Mouse (Mus musculus): Measurements from ENCODE around the gene Erbb2. TPM values are rescaled to one million over a fixed set of nuclear protein-coding genes. Genes with fewer than 3 reads are reported as not detected.

The Erbb2 gene
- polyA plus RNA-seq, 1 experiment = 12.4 TPM

DNA sequence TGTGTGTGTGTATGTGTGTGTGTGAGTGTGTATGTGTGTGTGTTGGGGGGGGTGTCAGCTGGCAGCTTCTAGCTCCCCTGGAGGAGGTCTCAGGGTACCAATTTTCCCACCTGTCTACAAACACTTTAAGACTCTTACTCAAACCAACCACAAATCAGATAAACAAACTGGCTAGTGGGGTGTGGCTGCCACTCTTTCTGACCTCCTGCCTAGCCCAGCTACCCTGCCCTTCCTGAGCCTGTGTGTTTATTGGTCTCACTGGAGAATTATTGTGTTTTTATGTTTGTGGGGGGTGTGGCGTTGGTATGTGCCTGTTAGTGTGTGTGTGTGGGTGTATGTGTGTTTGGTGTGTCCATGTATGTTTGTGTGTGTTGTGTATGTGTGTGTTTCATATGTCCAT lies 4.8 kb downstream of the Erbb2 start:
- H3K27ac ChIP-seq (ENCODE audit: insufficient read depth, low read length) = no peak overlapping the region
- no peaks in the 10 kb centered on the region for H3K27me3 ChIP-seq (ENCODE audit: control insufficient read depth, insufficient read depth, low read length, poor library complexity, severe bottlenecking)
- H3K9ac ChIP-seq (ENCODE audit: low read depth, poor library complexity, severe bottlenecking) = no peak overlapping the region
- no peaks in the 10 kb centered on the region for H3K9me3 ChIP-seq (replicated peaks; ENCODE audit: control insufficient read depth, insufficient read depth, low read length, poor library complexity, severe bottlenecking)
- H3K4me3 ChIP-seq (ENCODE audit: low read depth, low read length) = no peak overlapping the region
- TF ChIP-seq EP300 (IDR thresholded peaks at IDR 0.05; ENCODE audit: insufficient read depth, low read depth, low read length) (no peak), CTCF (IDR thresholded peaks at IDR 0.05; ENCODE audit: low read depth, low read length) (no peak), POLR2A (IDR thresholded peaks at IDR 0.05; ENCODE audit: insufficient read depth, low read length) (no peak)
- H3K36me3 ChIP-seq (ENCODE audit: control insufficient read depth, insufficient read depth, low read length, poor library complexity, severe bottlenecking) = no peaks in the 10 kb centered on the region
- H3K4me1 ChIP-seq (ENCODE audit: control insufficient read depth, insufficient read depth, low read length) = peaks cover 5% of the 10 kb centered on the region

DNA sequence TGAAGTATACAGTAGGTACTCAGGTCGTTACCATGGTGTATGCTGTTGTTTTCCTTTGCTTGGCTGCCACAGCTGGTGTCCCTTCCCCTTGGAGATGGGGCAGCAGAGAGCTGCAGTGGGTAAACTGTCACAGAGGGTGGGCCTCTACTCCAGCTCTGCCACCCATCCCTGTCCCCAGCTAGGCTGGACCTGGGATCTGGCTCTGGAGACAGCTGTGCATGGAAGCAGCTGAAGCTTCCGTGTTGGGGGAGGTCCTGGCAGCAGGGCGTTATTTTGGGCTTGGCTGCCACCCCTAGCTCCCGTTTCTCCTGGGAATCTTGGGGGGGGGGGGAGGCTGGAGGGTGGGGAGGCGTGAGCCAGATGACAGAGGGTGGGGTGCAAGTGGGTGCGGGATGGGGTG lies 6.0 kb downstream of the Erbb2 start:
- H3K27me3 ChIP-seq (ENCODE audit: control insufficient read depth, insufficient read depth, low read length, poor library complexity, severe bottlenecking) = no peaks in the 10 kb centered on the region
- TF ChIP-seq CTCF (IDR thresholded peaks at IDR 0.05; ENCODE audit: low read depth, low read length) (no peak), EP300 (IDR thresholded peaks at IDR 0.05; ENCODE audit: insufficient read depth, low read depth, low read length) (no peak), POLR2A (IDR thresholded peaks at IDR 0.05; ENCODE audit: insufficient read depth, low read length) (no peak)
- H3K4me3 ChIP-seq (ENCODE audit: low read depth, low read length) = no peak overlapping the region
- no peaks in the 10 kb centered on the region for H3K36me3 ChIP-seq (ENCODE audit: control insufficient read depth, insufficient read depth, low read length, poor library complexity, severe bottlenecking)
- H3K27ac ChIP-seq (ENCODE audit: insufficient read depth, low read length) = no peak overlapping the region
- no peak overlapping the region for H3K9ac ChIP-seq (ENCODE audit: low read depth, poor library complexity, severe bottlenecking)
- H3K9me3 ChIP-seq (replicated peaks; ENCODE audit: control insufficient read depth, insufficient read depth, low read length, poor library complexity, severe bottlenecking) = no peaks in the 10 kb centered on the region
- H3K4me1 ChIP-seq (ENCODE audit: control insufficient read depth, insufficient read depth, low read length) = peaks cover 5% of the 10 kb centered on the region

DNA sequence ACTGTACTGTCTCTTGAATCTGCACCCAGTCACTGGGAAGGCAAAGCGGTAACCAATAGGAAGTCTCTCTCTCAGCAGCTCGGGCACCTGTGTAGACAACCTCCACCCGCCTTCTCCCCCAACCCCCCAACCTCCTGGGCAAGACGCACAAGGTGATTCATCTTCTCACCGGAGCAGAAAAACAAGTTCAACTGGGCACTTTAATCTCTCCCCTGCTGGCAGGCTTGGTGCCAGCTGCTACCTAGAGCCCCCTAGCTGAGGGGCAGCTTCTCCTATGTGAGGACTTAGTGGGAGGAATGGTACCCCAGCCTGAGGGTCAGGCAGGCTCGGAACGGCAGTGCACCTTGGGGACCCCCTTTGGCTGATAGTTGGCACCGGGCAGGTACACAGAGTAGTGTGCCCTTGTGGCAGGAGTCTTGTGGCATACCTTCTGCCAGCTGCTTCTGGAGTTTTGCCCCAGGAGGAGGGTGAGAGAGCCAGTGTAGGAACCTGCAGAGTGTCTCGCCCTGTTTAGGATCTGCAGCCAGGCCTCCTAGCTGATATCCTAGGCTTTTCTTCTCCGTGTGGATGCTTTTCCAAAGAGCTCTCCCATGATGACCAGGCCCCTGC lies 6.8 kb downstream of the Erbb2 start:
- Histone ChIP-seq H3K36me3 (ENCODE audit: control insufficient read depth, insufficient read depth, low read length, poor library complexity, severe bottlenecking) (no peaks in the 10 kb centered on the region), H3K27me3 (ENCODE audit: control insufficient read depth, insufficient read depth, low read length, poor library complexity, severe bottlenecking) (no peaks in the 10 kb centered on the region), H3K9me3 (replicated peaks; ENCODE audit: control insufficient read depth, insufficient read depth, low read length, poor library complexity, severe bottlenecking) (no peaks in the 10 kb centered on the region), H3K27ac (ENCODE audit: insufficient read depth, low read length) (no peak overlapping the region), H3K4me3 (ENCODE audit: low read depth, low read length) (no peak overlapping the region), H3K9ac (ENCODE audit: low read depth, poor library complexity, severe bottlenecking) (no peak overlapping the region), H3K4me1 (ENCODE audit: control insufficient read depth, insufficient read depth, low read length) (peaks cover 2% of the 10 kb centered on the region)
- TF ChIP-seq POLR2A (IDR thresholded peaks at IDR 0.05; ENCODE audit: insufficient read depth, low read length) (no peak), CTCF (IDR thresholded peaks at IDR 0.05; ENCODE audit: low read depth, low read length) (no peak), EP300 (IDR thresholded peaks at IDR 0.05; ENCODE audit: insufficient read depth, low read depth, low read length) (no peak)

DNA sequence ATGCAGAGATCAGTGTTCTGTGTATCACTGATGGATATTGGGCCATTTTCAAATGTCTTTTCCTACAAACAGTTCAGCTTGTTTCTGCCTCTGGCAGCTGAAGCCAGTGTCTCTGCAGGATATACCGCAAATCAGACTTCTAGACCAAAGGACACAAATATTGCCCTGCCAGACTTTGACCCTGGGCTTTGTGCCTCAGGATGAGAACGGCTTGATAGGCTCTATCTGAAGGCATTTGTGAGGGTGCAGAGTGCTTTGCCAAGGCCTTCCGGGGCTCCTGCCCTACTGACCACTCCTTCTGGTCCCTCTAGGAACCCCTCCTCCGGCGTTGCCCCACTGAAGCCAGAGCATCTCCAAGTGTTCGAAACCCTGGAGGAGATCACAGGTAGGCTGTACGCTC lies 14.3 kb downstream of the Erbb2 start:
- Histone ChIP-seq H3K36me3 (ENCODE audit: control insufficient read depth, insufficient read depth, low read length, poor library complexity, severe bottlenecking) (0 out of 2 replicates have a peak, but pooled peaks cover 2% of the 10 kb centered on the region), H3K9ac (ENCODE audit: low read depth, poor library complexity, severe bottlenecking) (no peak overlapping the region)

DNA sequence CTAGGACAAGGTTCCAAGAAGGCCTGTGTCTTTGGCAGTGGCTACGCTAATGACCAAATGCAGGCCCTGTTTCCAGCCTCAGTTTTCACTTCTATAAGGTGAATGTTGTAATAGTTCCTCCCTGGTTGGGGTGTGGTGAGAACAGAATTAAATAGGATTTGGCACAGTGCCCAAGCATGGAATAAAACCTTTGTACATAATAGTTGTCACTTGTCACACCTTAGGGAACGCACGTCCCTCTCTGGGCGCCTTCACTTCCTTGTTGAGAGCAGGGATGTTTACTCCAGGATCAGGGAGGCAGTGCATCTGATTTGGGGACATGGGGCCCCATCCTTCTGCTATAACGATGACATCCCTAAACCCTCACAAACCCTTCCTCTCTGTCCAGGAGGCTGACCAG lies 16.2 kb downstream of the Erbb2 start:
- Histone ChIP-seq H3K27ac (ENCODE audit: insufficient read depth, low read length) (no peak overlapping the region), H3K36me3 (ENCODE audit: control insufficient read depth, insufficient read depth, low read length, poor library complexity, severe bottlenecking) (0 out of 2 replicates have a peak, but pooled peaks cover 2% of the 10 kb centered on the region), H3K27me3 (ENCODE audit: control insufficient read depth, insufficient read depth, low read length, poor library complexity, severe bottlenecking) (no peaks in the 10 kb centered on the region), H3K4me3 (ENCODE audit: low read depth, low read length) (no peak overlapping the region), H3K9ac (ENCODE audit: low read depth, poor library complexity, severe bottlenecking) (no peak overlapping the region), H3K9me3 (replicated peaks; ENCODE audit: control insufficient read depth, insufficient read depth, low read length, poor library complexity, severe bottlenecking) (no peaks in the 10 kb centered on the region), H3K4me1 (ENCODE audit: control insufficient read depth, insufficient read depth, low read length) (no peaks in the 10 kb centered on the region)
- TF ChIP-seq EP300 (IDR thresholded peaks at IDR 0.05; ENCODE audit: insufficient read depth, low read depth, low read length) (no peak), POLR2A (IDR thresholded peaks at IDR 0.05; ENCODE audit: insufficient read depth, low read length) (no peak), CTCF (IDR thresholded peaks at IDR 0.05; ENCODE audit: low read depth, low read length) (no peak)

More for the DNA sequence above, 14.3 kb downstream of the Erbb2 start:
- Histone ChIP-seq H3K27ac (ENCODE audit: insufficient read depth, low read length) (no peak overlapping the region), H3K4me1 (ENCODE audit: control insufficient read depth, insufficient read depth, low read length) (no peaks in the 10 kb centered on the region), H3K9me3 (replicated peaks; ENCODE audit: control insufficient read depth, insufficient read depth, low read length, poor library complexity, severe bottlenecking) (no peaks in the 10 kb centered on the region), H3K4me3 (ENCODE audit: low read depth, low read length) (no peak overlapping the region), H3K27me3 (ENCODE audit: control insufficient read depth, insufficient read depth, low read length, poor library complexity, severe bottlenecking) (no peaks in the 10 kb centered on the region)
- TF ChIP-seq CTCF (IDR thresholded peaks at IDR 0.05; ENCODE audit: low read depth, low read length) (no peak), EP300 (IDR thresholded peaks at IDR 0.05; ENCODE audit: insufficient read depth, low read depth, low read length) (no peak), POLR2A (IDR thresholded peaks at IDR 0.05; ENCODE audit: insufficient read depth, low read length) (no peak)

DNA sequence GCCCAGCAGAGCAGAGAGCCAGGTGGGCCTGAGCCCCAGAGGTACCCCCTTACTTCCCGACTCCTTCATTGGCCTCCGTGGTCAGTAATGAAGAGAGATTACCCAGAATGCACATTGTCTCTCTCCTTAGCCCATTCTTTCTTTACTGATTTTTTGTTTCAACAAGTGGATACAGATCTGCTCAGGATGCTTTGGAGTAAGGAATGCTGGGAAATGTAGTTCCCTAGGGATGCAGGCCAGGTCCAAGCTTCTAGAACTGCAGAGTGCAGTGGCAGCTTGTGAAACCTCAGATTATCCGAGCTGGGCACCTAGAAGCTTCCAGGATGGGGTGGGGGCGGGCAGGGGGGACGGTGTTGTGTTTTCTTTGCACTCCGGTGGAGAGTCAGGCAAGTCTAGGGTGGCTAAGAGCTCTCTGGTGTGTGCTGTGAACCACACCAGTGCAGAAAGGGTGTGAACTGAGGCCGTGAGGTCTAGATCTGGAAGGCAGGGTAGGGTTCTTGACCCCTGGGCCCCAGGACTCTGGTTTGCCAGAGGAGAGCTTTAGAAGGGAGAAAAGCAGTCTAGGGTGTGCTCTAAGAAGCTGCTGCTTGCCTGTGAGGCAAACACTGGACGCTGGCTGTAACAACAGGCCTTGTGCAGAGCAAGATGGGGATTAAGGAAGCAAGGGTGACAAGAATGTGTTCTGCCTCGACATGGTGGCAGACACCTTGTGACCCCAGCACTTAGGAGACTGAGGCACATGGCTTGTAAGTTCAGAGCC lies 19.7 kb downstream of the Erbb2 start:
- Histone ChIP-seq H3K36me3 (ENCODE audit: control insufficient read depth, insufficient read depth, low read length, poor library complexity, severe bottlenecking) (0 out of 2 replicates have a peak, but pooled peaks cover 1% of the 10 kb centered on the region), H3K4me3 (ENCODE audit: low read depth, low read length) (no peak overlapping the region), H3K9ac (ENCODE audit: low read depth, poor library complexity, severe bottlenecking) (no peak overlapping the region), H3K4me1 (ENCODE audit: control insufficient read depth, insufficient read depth, low read length) (no peaks in the 10 kb centered on the region), H3K27me3 (ENCODE audit: control insufficient read depth, insufficient read depth, low read length, poor library complexity, severe bottlenecking) (no peaks in the 10 kb centered on the region), H3K27ac (ENCODE audit: insufficient read depth, low read length) (no peak overlapping the region), H3K9me3 (replicated peaks; ENCODE audit: control insufficient read depth, insufficient read depth, low read length, poor library complexity, severe bottlenecking) (no peaks in the 10 kb centered on the region)
- TF ChIP-seq POLR2A (IDR thresholded peaks at IDR 0.05; ENCODE audit: insufficient read depth, low read length) (no peak), CTCF (IDR thresholded peaks at IDR 0.05; ENCODE audit: low read depth, low read length) (no peak), EP300 (IDR thresholded peaks at IDR 0.05; ENCODE audit: insufficient read depth, low read depth, low read length) (no peak)

Data from ES-Bruce4 (cell line).